Mouse (Mus musculus): ENCODE results near the gene Adtrp.
A peak's percentile ranks its signal among the peaks of the same experiment; 100 is the strongest.

Gene Adtrp

GRCm38 (mm10) chr13:41833614-41834139 is 13.8 kb downstream of the Adtrp start:
- DNase-seq (ENCODE audit: extremely low read depth, low read depth): no peak

GRCm38 (mm10) chr13:41828296-41828754 is 19.2 kb downstream of the Adtrp start:
- DNase-seq (ENCODE audit: extremely low read depth, low read depth): no peak

- DNase-seq (ENCODE audit: extremely low read depth, low read depth): no peak
These were observed 19.9 kb downstream of the Adtrp start for GRCm38 (mm10) chr13:41827581-41827980.

- peak; percentile 6 for DNase-seq (ENCODE audit: extremely low read depth, low read depth)
These were observed 22.0 kb downstream of the Adtrp start for GRCm38 (mm10) chr13:41825379-41825966.

GRCm38 (mm10) chr13:41823077-41823476 is 24.4 kb downstream of the Adtrp start:
- DNase-seq (ENCODE audit: extremely low read depth, low read depth): no peak

- no peak for DNase-seq (ENCODE audit: extremely low read depth, low read depth)
These were observed 24.9 kb downstream of the Adtrp start for GRCm38 (mm10) chr13:41822617-41823016.

- DNase-seq (ENCODE audit: extremely low read depth, low read depth): no peak
These were observed 25.4 kb downstream of the Adtrp start for GRCm38 (mm10) chr13:41822091-41822490.

GRCm38 (mm10) chr13:41820947-41821346 is 26.5 kb downstream of the Adtrp start:
- no peak for DNase-seq (ENCODE audit: extremely low read depth, low read depth)

- DNase-seq (ENCODE audit: extremely low read depth, low read depth): no peak
These were observed 27.6 kb downstream of the Adtrp start for GRCm38 (mm10) chr13:41819918-41820317.

- no peak for DNase-seq (ENCODE audit: extremely low read depth, low read depth)
These were observed 28.0 kb downstream of the Adtrp start for GRCm38 (mm10) chr13:41819484-41819883.

- DNase-seq (ENCODE audit: extremely low read depth, low read depth): no peak
These were observed 29.9 kb downstream of the Adtrp start for GRCm38 (mm10) chr13:41817583-41817982.

- DNase-seq (ENCODE audit: extremely low read depth, low read depth): no peak
These were observed 30.8 kb downstream of the Adtrp start for GRCm38 (mm10) chr13:41816643-41817042.

GRCm38 (mm10) chr13:41810776-41811175 is 36.7 kb downstream of the Adtrp start:
- no peak for DNase-seq (ENCODE audit: extremely low read depth, low read depth)

- DNase-seq (ENCODE audit: extremely low read depth, low read depth): no peak
These were observed 39.7 kb downstream of the Adtrp start for GRCm38 (mm10) chr13:41807815-41808214.

- DNase-seq (ENCODE audit: extremely low read depth, low read depth): no peak
These were observed 40.2 kb downstream of the Adtrp start for GRCm38 (mm10) chr13:41807300-41807699.

- no peak for DNase-seq (ENCODE audit: extremely low read depth, low read depth)
These were observed 42.2 kb downstream of the Adtrp start for GRCm38 (mm10) chr13:41805138-41805820.

GRCm38 (mm10) chr13:41803656-41804265 is 43.7 kb downstream of the Adtrp start:
- DNase-seq (ENCODE audit: extremely low read depth, low read depth): no peak

- DNase-seq (ENCODE audit: extremely low read depth, low read depth): no peak
These were observed 46.3 kb downstream of the Adtrp start for GRCm38 (mm10) chr13:41801177-41801636.

- no peak for DNase-seq (ENCODE audit: extremely low read depth, low read depth)
These were observed 54.6 kb downstream of the Adtrp start for GRCm38 (mm10) chr13:41792849-41793248.

- DNase-seq (ENCODE audit: extremely low read depth, low read depth): no peak
These were observed 59.5 kb downstream of the Adtrp start for GRCm38 (mm10) chr13:41787863-41788536.

- no peak for DNase-seq (ENCODE audit: extremely low read depth, low read depth)
These were observed 60.8 kb downstream of the Adtrp start for GRCm38 (mm10) chr13:41786640-41787039.

Data from MEL-GATA-1-ER (cell line).